Mouse (Mus musculus) adrenal gland, adult 18-20 months (tissue): Measurements from ENCODE around the gene Tenm2. TPM values are rescaled to one million over a fixed set of nuclear protein-coding genes. Genes with fewer than 3 reads are reported as not detected.
A peak's percentile ranks its signal among the peaks of the same experiment; 100 is the strongest.

ENCODE experiments used
- DNase-seq, 2 experiments: peaks; one replicate each; pipeline ENCODE4 v3.0.0; 2021 to 2022; ENCODE audit warnings: low spot score in 2 of 2
- total RNA-seq, 2 experiments: library from RNA; stranded (reverse); gene quantifications; 1 replicate in 1 of 2; 2 replicates in 1 of 2; pipeline ENCODE4 v1.2.3; 2021

Gene Tenm2
- total RNA-seq, 2 experiments from 2014 or later: 0.36 to 1.1 TPM

DNA sequence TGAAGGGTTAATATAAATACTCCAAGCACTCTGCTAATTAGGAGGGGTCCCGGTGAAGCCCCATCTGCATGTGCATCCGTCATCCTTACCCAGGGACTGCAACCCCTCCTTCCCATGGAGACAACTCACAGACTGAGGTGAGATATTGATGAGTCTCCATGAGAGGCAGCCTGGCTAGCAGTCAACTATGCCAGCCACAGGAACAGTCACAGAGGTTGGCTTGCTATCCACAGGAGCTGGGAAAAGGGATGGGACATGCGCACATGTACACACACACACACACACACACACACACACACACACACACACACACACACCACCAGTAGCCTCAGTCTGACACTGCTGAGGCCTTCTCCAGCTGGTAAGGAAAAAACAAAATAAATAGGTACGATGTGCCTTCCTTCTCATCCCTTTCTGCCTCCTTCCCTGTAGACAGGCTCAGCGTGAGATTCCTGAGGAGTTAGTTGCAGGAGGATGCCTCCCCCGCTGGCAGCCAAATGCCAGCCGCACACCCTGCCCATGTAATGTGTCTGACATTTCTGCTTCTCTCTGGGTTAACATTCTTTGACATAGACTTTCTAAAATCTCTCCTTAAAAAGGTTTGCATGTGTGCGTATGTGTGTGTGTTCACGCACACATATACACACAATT lies 740.7 kb downstream of the Tenm2 start:
- DNase-seq: no peak

DNA sequence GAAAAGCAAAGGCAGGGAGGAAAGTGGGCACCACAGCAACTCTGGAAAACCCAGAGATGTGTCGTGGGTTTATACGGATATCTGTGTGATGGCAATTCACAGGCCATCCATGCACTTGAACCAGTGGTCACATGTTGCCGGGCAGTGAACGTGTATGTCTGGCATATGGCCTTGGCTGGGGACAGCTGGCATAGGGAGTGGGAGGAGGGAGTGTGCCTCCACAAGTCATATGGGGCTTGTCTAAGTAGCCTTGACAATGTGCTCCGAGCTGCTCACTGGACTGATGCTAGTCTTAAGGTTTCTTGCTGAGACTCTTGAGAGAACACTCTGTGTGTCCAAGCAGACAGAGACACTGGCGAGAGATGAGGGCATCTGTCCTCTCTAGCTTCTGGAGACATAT lies 743.5 kb downstream of the Tenm2 start:
- DNase-seq: no peak

GRCm38 (mm10) chr11:36490085-36490484 lies 745.7 kb downstream of the Tenm2 start:
- peak in 1 of 2 experiments; percentile 10 for DNase-seq

- no peak for DNase-seq
Observed at GRCm38 (mm10) chr11:36488666-36489065, 747.1 kb downstream of the Tenm2 start.

DNA sequence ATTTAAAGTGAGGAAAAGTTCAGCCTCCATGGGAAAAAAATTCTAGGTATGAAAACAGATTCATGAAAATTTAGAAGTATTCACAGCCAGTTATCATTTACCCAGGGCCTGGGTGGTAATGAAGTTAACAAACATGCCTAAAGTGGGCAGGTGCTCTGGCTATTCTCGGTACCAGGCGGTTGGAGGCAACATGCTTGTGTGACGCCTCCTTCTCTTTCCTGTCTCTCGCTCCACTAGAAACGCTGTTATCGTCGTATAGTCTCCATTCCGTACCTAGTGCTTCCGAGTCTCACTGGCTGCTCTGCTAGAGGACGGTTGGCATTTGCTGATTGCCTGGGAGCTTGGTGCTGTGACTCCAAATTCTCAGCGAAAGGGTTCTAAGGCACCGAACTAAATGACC lies 749.7 kb downstream of the Tenm2 start:
- DNase-seq: no peak

DNA sequence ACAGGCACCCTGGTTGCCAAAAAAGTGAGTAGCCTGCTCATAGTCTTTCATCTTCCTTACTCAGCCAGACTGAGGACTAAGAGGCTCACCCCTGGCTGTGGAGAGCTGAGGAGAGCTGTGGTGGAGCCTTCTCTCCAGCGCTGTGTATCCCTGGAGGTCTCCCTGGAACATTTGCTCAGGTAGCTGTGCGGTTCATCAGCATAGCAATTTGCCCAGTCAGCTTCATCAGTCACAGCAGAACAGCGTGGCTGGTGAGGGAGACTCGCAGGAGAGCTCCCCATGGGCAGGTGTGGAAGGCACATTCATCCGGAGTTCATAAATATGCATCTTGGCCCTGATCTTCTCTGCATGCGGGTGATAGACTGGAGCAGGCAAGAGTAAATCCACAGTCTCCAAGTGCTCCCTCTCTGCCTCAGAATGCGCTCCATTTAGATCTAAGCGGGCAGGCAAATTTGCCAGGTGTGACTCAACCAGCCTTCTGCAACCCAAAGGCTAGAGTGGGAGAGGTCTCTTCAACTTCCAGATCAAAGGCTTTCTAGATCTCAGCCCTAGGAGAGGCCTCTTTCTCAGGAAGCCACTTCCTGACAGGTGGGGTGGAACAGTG lies 751.2 kb downstream of the Tenm2 start:
- no peak for DNase-seq

DNA sequence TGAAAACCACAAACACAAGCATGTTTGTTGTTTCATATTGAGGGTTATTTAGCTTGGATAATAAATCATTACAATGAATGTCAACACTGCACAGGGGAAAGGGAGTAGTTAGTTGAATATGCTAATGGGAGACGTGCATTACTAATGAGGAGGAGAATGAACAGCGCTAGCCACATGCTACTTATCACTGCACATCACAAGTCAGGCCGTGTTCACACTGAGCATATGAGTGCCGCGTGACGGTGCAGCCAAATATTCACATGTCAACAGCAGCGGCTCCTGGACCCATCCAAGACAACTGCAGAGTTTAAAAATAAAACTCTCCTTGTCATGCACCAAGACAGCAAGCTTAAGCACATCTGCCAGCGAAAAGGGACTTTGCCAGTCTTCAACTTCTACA lies 753.6 kb downstream of the Tenm2 start:
- no peak for DNase-seq

DNA sequence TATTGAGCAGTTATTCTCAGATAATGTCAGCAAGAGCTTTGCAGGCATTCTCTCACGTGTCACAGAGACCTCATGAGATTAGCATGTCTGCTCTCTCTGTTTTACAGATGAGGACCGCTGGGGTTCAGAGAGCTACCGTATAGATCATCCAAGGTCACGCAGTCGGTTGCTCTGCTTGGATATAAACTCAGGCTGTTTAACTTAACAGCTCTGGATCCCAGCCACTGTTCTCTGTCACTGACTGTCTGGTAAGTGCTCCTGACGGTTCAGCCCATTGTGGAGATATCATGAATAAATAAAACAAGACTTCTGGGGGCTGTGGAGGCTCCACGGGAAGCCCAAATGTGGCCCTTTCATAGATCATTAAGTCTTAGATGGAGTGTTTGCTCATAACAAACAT lies 754.2 kb downstream of the Tenm2 start:
- DNase-seq: no peak

GRCm38 (mm10) chr11:36481086-36481485 lies 754.7 kb downstream of the Tenm2 start:
- DNase-seq: no peak

- no peak for DNase-seq
Observed at GRCm38 (mm10) chr11:36469811-36470551, 765.8 kb downstream of the Tenm2 start.

DNA sequence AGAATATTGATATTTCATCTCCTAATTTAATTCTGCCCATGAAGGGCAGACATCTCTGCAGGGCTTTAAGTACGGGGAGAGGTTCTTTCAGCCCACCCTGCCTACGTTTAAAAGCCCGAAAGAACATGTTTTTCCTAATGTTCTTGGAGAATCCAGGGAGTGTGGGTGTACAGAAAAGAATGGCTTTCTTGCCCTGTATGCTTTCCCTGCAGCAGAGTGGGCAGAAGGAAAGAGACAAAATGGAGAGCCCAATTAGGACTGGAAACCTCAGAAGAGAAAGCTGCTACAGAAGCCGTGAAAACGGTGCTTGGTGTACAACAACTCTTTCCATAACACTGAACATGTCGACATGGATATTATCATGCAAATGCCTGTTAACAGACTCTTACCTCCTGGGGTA lies 777.3 kb downstream of the Tenm2 start:
- DNase-seq: no peak

DNA sequence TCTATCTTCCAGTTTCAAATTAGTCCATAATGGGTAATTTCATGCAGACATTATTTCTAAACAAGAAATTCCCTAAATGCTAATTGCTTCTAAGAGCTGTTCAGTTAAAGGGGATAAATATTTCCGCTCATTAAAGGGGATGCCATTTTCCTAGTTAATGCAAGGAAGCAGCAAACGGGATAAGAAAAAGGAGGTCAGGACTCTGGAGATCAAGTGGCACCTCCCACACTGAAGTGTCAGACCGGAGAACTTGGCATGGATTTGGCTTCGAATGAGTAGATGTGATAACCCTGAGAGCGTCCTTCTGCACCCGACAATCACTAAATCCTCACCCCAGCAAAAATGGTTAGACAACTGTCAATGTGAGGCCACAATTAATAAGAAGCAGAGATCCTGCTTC lies 781.7 kb downstream of the Tenm2 start:
- no peak for DNase-seq

- no peak for DNase-seq
Observed at GRCm38 (mm10) chr11:36452436-36452835, 783.3 kb downstream of the Tenm2 start.

GRCm38 (mm10) chr11:36446351-36446750 lies 789.4 kb downstream of the Tenm2 start:
- DNase-seq: peak in 1 of 2 experiments; percentile 9

DNA sequence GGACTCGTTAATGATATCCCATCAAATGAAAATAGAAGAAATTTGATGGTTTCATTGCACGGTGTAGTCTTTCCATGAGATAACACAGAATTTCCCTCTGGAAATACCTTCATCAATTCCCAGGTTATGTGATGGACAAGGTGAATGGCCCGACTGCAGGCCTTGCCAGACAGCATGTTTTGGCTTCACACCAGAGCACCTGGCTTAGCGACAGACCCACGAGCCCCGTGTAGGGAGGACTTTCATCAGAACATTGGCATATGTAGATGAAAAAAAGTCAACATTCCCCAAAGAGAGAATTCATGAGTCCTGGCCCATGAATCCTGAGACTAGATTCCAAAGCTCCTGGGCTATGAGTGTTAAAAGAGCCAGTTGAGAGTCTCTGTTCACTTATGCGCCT lies 791.9 kb downstream of the Tenm2 start:
- no peak for DNase-seq

- DNase-seq: no peak
Observed at GRCm38 (mm10) chr11:36441801-36442200, 794.0 kb downstream of the Tenm2 start.

GRCm38 (mm10) chr11:36436251-36436650 lies 799.5 kb downstream of the Tenm2 start:
- DNase-seq: no peak

DNA sequence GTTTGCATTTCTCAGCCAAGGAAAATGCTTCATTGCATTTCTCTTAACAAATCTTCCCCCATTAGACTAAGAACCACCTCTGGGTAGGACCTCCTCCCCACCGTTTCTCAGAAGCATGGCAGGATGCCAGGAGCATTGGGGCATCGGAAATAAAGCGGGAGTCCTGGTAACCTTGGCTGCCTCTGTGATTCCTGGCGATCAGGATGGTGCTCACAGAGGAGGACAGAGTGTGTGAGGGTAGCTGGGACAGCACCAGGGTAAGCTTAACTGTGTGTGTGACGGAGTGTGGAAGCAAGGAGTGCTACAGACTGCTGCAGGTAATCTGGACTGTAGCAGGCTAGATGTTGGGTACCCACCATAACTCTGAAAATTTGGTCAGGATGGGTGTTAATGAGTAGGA lies 806.8 kb downstream of the Tenm2 start:
- no peak for DNase-seq

DNA sequence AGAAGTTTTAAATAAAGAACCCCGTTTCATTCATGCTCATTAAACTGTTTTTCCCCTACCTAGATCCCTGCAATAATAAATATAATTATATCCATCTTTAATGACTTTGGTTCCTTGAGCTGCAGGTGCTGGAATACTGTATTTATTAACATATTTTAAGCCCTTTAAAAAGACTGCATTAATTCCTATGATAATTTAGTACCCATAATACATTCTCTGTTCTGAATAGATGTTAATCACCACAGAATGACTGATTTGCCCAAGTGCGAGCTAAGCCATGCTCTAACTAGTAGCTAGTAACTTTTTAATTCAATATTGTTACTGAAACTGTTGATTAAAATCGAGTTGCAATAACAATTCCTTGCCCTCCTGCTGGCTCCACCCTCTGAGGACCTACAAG lies 810.8 kb downstream of the Tenm2 start:
- DNase-seq: no peak

GRCm38 (mm10) chr11:36420047-36420446 lies 815.7 kb downstream of the Tenm2 start:
- DNase-seq: no peak

DNA sequence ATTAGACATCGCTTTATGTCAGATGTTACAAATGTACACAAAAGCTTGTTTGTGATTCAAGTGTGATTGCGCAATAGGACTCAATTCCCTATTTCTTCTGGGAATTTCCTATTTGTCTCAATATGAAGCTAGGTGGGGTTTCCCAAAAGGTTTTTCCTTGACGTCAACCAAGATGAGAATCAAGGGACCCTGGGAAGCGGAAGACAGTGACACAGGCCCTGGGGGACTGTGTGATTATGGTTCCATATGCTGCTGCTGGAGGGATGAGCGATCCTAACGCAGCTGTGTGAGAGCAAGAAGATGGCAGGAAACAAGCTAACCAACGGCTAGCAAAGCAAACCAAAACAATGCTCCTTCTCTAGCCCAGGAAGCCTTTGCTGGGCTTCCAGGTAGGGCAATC lies 820.5 kb downstream of the Tenm2 start:
- no peak for DNase-seq

DNA sequence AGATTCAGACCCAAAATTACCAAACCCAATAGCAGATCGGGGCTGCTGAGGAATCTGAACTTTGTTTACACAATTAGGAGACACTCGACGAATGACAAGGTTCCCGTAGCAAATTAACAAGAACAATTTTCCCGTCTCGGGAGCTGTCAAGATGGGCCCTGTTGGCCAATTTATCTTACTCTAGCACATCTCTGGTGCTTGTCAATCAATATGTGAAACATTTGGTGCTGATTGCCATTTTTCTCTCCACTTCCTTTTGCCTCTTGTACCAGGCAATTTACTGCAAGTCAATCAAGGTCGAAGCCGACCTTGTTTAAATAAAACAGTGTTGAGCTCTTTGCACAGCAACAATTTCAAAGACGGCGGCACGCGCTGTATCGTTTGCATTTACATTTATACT lies 824.9 kb downstream of the Tenm2 start:
- DNase-seq: no peak
